Mouse (Mus musculus) forebrain, embryonic 10.5 days (tissue): ENCODE measurements around the gene Rnf208. TPM values are rescaled to one million over a fixed set of nuclear protein-coding genes. Genes with fewer than 3 reads are reported as not detected.

Experiments used
- DNase-seq: peaks from one replicate; pipeline ENCODE4 v3.0.0-alpha.2; 2017; ENCODE audit warnings: low spot score; ENCODE audit errors: extremely low spot score
- H3K27ac ChIP-seq: fragments of 300-500 bp; sonication (generic); 2 replicates; pipeline ENCODE4 v1.5.1; 2016; ENCODE audit warnings: mild to moderate bottlenecking
- H3K27me3 ChIP-seq: fragments of 300-500 bp; sonication (generic); 2 replicates; pipeline ENCODE4 v1.6.1; 2016; ENCODE audit warnings: mild to moderate bottlenecking; ENCODE audit not compliant: poor library complexity, severe bottlenecking
- H3K36me3 ChIP-seq: fragments of 300-500 bp; sonication (generic); replicated peaks from 2 replicates; pipeline ENCODE4 v1.6.1; 2016; ENCODE audit warnings: mild to moderate bottlenecking, moderate library complexity
- H3K4me1 ChIP-seq: fragments of 300-500 bp; sonication (generic); 2 replicates; pipeline ENCODE4 v1.6.1; 2016
- H3K4me3 ChIP-seq: fragments of 300-500 bp; sonication (generic); 2 replicates; pipeline ENCODE4 v1.5.1; 2016; ENCODE audit warnings: mild to moderate bottlenecking, moderate library complexity
- H3K9me3 ChIP-seq: fragments of 300-500 bp; sonication (generic); 2 replicates; pipeline ENCODE4 v1.6.1; 2016; ENCODE audit warnings: mild to moderate bottlenecking, moderate library complexity
- WGBS: fragments of 180-500 bp; shearing (Covaris S2); methylation state at CpG from one replicate; pipeline ENCODE4 v1.1.7; 2016; 5-methylcytosine and 5-hydroxymethylcytosine counted together
- polyA plus RNA-seq: library from polyadenylated mRNA; unstranded; fragments of >200 nt; fragmentation: Nextera tagmentation; extraction: Ambion mirVana; gene quantifications from 2 replicates; pipeline ENCODE4 v1.2.1, GENCODE M21; 2016

Gene Rnf208
- polyA plus RNA-seq, 1 experiment from 2014 or later, result 23.3 TPM

DNA sequence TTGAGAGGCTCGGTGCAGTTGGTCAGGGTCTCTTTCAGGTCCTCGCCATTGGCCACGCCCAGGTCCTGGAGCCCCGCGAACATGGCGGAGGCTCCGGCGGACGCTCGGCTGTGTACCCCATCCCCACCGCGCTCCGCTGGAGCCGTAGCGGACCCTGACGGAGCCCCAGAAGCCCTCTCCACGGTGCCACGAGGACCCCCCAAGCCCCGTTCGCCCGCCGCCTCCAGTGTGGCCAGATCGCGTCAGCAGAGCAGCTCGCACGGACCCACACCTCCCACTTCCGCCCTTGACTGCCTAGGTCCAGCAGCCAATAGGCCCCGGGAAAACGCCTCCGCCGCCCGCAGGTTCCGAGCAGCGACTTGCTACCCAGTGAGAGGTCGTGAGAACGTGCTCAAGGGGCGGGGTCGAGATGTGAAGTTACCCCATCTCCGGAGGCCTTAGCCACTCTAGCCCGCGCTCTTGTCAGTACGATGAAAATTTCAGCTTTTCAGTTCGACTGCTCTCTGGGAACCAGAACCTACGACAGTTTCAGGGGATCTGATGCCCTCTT, 30.9 kb upstream of the Rnf208 start, which contains the start of gene Nelfb:
TSS of gene Nelfb (minus strand) at position 369 of the 550 bp plus-strand sequence.
- under 1% methylated on average over 44 of the region's 44 CpGs for WGBS
- Histone ChIP-seq H3K27ac (peak within 1 kb of the TSS; percentile 99), H3K9me3 (no peaks in the 10 kb centered on the region), H3K27me3 (peaks cover 22% of the 10 kb centered on the region), H3K4me1 (peaks cover 26% of the 10 kb centered on the region), H3K4me3 (peak within 1 kb of the TSS; percentile 95), H3K36me3 (peaks cover 35% of the 10 kb centered on the region)
- DNase-seq, result peak; percentile 95

DNA sequence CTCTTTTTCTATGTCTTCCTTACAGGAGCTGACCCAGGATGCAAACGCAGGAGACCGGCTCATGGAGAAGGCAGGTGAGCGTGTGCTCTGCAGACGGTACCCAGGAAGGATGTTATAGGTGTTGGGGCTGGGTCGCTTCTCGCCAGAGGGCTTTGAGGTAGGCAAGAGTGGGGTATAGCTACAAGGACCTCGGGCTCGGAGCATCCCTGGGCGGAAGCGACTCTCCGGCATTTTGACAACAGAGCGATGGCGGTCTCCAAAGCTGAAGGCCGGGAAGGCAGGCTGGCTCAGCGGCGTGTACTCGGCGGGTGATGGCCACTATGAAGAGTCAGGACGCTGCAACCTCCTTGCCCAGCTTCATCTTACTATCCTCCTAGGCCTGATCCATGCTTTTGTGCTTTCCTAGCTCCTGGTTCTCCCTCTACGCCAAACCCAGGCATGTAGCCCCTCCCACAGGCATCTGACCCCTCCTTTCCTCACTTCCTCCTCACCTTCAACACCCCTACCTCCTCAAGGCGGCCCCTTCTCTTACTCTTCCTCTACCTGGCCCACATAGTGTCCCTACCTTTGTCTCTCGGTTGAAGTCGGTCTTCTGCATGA, 28.7 kb upstream of the Rnf208 start:
- Histone ChIP-seq H3K4me3 (peak overlapping the region; percentile 2; the same call in 1 of the 2 replicates), H3K27ac (no peak overlapping the region), H3K9me3 (no peaks in the 10 kb centered on the region), H3K36me3 (peaks cover 14% of the 10 kb centered on the region), H3K4me1 (peaks cover 26% of the 10 kb centered on the region), H3K27me3 (peaks cover 22% of the 10 kb centered on the region)
- WGBS, result 67% methylated on average over 23 of the region's 23 CpGs
- DNase-seq, result no peak

- Histone ChIP-seq H3K27ac (no peak within 1 kb of the TSS), H3K36me3 (peaks cover 4% of the 10 kb centered on the region; the same call in 1 of the 2 replicates), H3K4me1 (peaks cover 26% of the 10 kb centered on the region), H3K27me3 (peaks cover 22% of the 10 kb centered on the region), H3K9me3 (no peaks in the 10 kb centered on the region), H3K4me3 (peak within 1 kb of the TSS; percentile 2; the same call in 1 of the 2 replicates)
- DNase-seq, result no peak
- 80% methylated on average over 3 of the region's 3 CpGs for WGBS
These were observed 27.6 kb upstream of the Rnf208 start, which contains the start of gene Stpg3 for GRCm38 (mm10) chr2:25214444-25214843. TSS of gene Stpg3 (minus strand) at chr2:25214637.

DNA sequence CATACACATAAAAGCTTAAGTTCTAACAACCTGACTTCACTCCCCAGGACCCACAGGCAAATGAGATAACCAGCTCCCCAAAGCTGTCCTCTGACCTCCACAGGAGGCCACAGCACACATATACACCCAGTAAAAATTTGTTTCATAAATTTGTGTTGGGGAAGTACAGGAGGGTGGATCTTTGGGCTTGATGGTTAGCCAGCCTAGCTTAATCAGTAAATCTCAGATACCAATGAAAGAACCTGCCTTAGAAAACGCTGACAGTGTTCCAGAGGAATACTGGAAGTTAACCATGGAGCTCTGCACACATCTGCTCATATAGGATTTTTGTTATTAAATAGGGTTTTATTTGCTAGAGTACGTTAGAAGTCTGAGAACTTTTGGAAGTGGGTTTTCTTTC, 24.4 kb upstream of the Rnf208 start:
- peaks cover 16% of the 10 kb centered on the region; the same call in 1 of the 2 replicates for H3K27me3 ChIP-seq
- no peak overlapping the region for H3K4me3 ChIP-seq
- no peaks in the 10 kb centered on the region for H3K9me3 ChIP-seq
- H3K36me3 ChIP-seq, result peaks cover 15% of the 10 kb centered on the region
- peaks cover 9% of the 10 kb centered on the region for H3K4me1 ChIP-seq
- no peak for DNase-seq
- H3K27ac ChIP-seq, result no peak overlapping the region
- 63% methylated on average over 2 of the region's 2 CpGs for WGBS

GRCm38 (mm10) chr2:25218445-25218844, 23.6 kb upstream of the Rnf208 start, which contains the start of gene Fam166a:
TSS of gene Fam166a (plus strand) at chr2:25218745.
- Histone ChIP-seq H3K27ac (no peak within 1 kb of the TSS), H3K4me3 (no peak within 1 kb of the TSS), H3K36me3 (peaks cover 23% of the 10 kb centered on the region), H3K4me1 (peaks cover 15% of the 10 kb centered on the region), H3K9me3 (no peaks in the 10 kb centered on the region), H3K27me3 (peaks cover 9% of the 10 kb centered on the region; the same call in 1 of the 2 replicates)
- DNase-seq, result no peak

GRCm38 (mm10) chr2:25221331-25221772, 20.7 kb upstream of the Rnf208 start:
- Histone ChIP-seq H3K27ac (no peak overlapping the region), H3K36me3 (peaks cover 27% of the 10 kb centered on the region), H3K4me3 (no peak overlapping the region), H3K27me3 (no peaks in the 10 kb centered on the region), H3K4me1 (peaks cover 29% of the 10 kb centered on the region), H3K9me3 (no peaks in the 10 kb centered on the region)
- no peak for DNase-seq
- 73% methylated on average over 5 of the region's 5 CpGs for WGBS

- peak overlapping the region; percentile 97 for H3K27ac ChIP-seq
- H3K27me3 ChIP-seq, result no peaks in the 10 kb centered on the region
- peaks cover 37% of the 10 kb centered on the region for H3K4me1 ChIP-seq
- DNase-seq, result peak; percentile 35
- H3K36me3 ChIP-seq, result peaks cover 27% of the 10 kb centered on the region
- no peaks in the 10 kb centered on the region for H3K9me3 ChIP-seq
- H3K4me3 ChIP-seq, result peak overlapping the region; percentile 87
- WGBS, result 3% methylated on average over 51 of the region's 53 CpGs
These were observed 18.2 kb upstream of the Rnf208 start for GRCm38 (mm10) chr2:25223681-25224491.

- Histone ChIP-seq H3K27ac (peak within 1 kb of the TSS; percentile 97), H3K9me3 (no peaks in the 10 kb centered on the region), H3K4me3 (peak within 1 kb of the TSS; percentile 87), H3K27me3 (no peaks in the 10 kb centered on the region), H3K4me1 (peaks cover 40% of the 10 kb centered on the region), H3K36me3 (peaks cover 27% of the 10 kb centered on the region)
- under 1% methylated on average over 17 of the region's 17 CpGs for WGBS
- no peak for DNase-seq
These were observed 17.6 kb upstream of the Rnf208 start, which contains the start of gene Tubb4b for GRCm38 (mm10) chr2:25224492-25224765. TSS of gene Tubb4b (minus strand) at chr2:25224702.

- WGBS, result 2% methylated on average over 41 of the region's 41 CpGs
- Histone ChIP-seq H3K27ac (peak overlapping the region; percentile 97), H3K36me3 (peaks cover 27% of the 10 kb centered on the region), H3K27me3 (0 out of 2 replicates have a peak, but pooled peaks cover under 1% of the 10 kb centered on the region), H3K4me3 (peak overlapping the region; percentile 87), H3K9me3 (no peaks in the 10 kb centered on the region), H3K4me1 (peaks cover 40% of the 10 kb centered on the region)
- DNase-seq, result peak; percentile 98
These were observed 17.0 kb upstream of the Rnf208 start for GRCm38 (mm10) chr2:25224766-25225752.

DNA sequence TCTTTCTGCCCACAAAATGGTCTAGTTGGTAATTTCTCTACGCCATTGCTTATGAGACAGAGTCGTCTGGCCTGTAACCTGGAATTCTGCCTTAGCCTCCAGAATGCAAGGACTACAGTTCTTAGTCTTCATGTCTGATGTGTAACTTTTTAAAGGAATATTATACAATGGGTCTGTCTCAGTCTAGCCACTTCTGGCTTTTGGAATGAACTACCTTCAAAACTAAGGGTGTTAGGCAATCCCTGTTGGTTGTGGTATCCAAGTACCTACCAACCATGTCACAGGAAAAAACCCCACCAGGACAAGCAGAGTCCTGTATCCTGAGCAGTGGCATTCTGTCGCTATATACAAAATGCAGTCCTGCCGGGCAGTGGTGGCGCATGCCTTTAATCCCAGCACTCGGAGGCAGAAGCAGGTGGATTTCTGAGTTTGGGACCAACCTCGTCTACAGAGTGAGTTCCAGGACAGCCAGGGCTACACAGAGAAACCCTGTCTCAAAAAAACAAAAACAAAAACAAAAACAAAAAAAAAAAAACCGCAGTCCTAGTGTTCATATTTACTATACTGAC, 16.2 kb upstream of the Rnf208 start:
- no peak for DNase-seq
- 81% methylated on average over 8 of the region's 8 CpGs for WGBS
- Histone ChIP-seq H3K4me3 (peak overlapping the region; percentile 87), H3K27me3 (peaks cover 8% of the 10 kb centered on the region), H3K4me1 (peaks cover 40% of the 10 kb centered on the region), H3K27ac (peak overlapping the region; percentile 97), H3K36me3 (peaks cover 27% of the 10 kb centered on the region), H3K9me3 (no peaks in the 10 kb centered on the region)

- no peaks in the 10 kb centered on the region for H3K9me3 ChIP-seq
- peaks cover 18% of the 10 kb centered on the region for H3K36me3 ChIP-seq
- peaks cover 14% of the 10 kb centered on the region for H3K27me3 ChIP-seq
- no peak overlapping the region for H3K4me3 ChIP-seq
- H3K4me1 ChIP-seq, result peaks cover 38% of the 10 kb centered on the region
- WGBS, result 86% methylated on average over 5 of the region's 5 CpGs
- DNase-seq, result no peak
- peak overlapping the region; percentile 32; the same call in 1 of the 2 replicates for H3K27ac ChIP-seq
These were observed 15.2 kb upstream of the Rnf208 start for GRCm38 (mm10) chr2:25226864-25227263.
